Mouse (Mus musculus) kidney, postnatal 0 days (tissue): Measurements from ENCODE around the gene Vpreb3. TPM values are rescaled to one million over a fixed set of nuclear protein-coding genes. Genes with fewer than 3 reads are reported as not detected.

Experiments
- ATAC-seq: fragments of 200-750 bp; cut with Nextera tagmentation; replicated peaks from 2 replicates; pipeline ENCODE4 v1.8.0; 2017; ENCODE audit warnings: low read depth, moderate number of reproducible peaks, moderate TSS enrichment, moderate library complexity; ENCODE audit not compliant: low FRiP score
- DNase-seq: peaks from one replicate; pipeline ENCODE4 v3.0.0-alpha.2; 2016; ENCODE audit warnings: low spot score
- H3K27ac ChIP-seq: fragments of 300-500 bp; sonication (generic); 2 replicates; pipeline ENCODE4 v1.5.1; 2014; ENCODE audit warnings: mild to moderate bottlenecking
- H3K27me3 ChIP-seq: fragments of 300-500 bp; sonication (generic); 2 replicates; pipeline ENCODE4 v1.6.1; 2014; ENCODE audit warnings: low read length, mixed read lengths; ENCODE audit not compliant: insufficient read depth
- H3K36me3 ChIP-seq: fragments of 300-500 bp; sonication (generic); 2 replicates; pipeline ENCODE4 v1.6.1; 2014; ENCODE audit warnings: low read length, mixed read lengths; ENCODE audit not compliant: insufficient read depth
- H3K4me1 ChIP-seq: fragments of 300-500 bp; sonication (generic); replicated peaks from 2 replicates; pipeline ENCODE4 v1.6.1; 2014; ENCODE audit warnings: antibody characterized with exemption, low read length, mixed read lengths; ENCODE audit not compliant: insufficient read depth
- H3K4me2 ChIP-seq: fragments of 300-500 bp; sonication (generic); 2 replicates; pipeline ENCODE4 v1.6.1; 2014; ENCODE audit warnings: mild to moderate bottlenecking, low read length, moderate library complexity, mixed read lengths
- H3K4me3 ChIP-seq: fragments of 300-500 bp; sonication (generic); replicated peaks from 2 replicates; pipeline ENCODE4 v1.5.1; 2014; ENCODE audit warnings: low read depth, low read length
- H3K9ac ChIP-seq: fragments of 300-500 bp; sonication (generic); 2 replicates; pipeline ENCODE4 v1.6.1; 2014; ENCODE audit warnings: low read depth, low read length
- H3K9me3 ChIP-seq: fragments of 300-500 bp; sonication (generic); replicated peaks from 2 replicates; pipeline ENCODE4 v1.6.1; 2016; ENCODE audit warnings: low read length, inconsistent platforms, mixed read lengths
- CTCF ChIP-seq: IDR thresholded peaks from 2 replicates; pipeline ENCODE4 v1.5.1; 2016; ENCODE audit warnings: antibody characterized with exemption, low read depth, mild to moderate bottlenecking, moderate library complexity
- WGBS: fragments of 180-500 bp; shearing (Covaris S2); extraction: QIAGEN DNeasy Blood & Tissue Kit; methylation state at CpG from one replicate; pipeline ENCODE4 v1.1.7; 2014; 5-methylcytosine and 5-hydroxymethylcytosine counted together
- polyA plus RNA-seq: library from polyadenylated mRNA; unstranded; fragments of >200 nt; fragmentation: Nextera tagmentation; extraction: Ambion mirVana; gene quantifications from 2 replicates; pipeline ENCODE4 v1.2.1, GENCODE M21; 2015

Vpreb3 gene
- polyA plus RNA-seq, 1 experiment from 2014 or later: 0.97 TPM

DNA sequence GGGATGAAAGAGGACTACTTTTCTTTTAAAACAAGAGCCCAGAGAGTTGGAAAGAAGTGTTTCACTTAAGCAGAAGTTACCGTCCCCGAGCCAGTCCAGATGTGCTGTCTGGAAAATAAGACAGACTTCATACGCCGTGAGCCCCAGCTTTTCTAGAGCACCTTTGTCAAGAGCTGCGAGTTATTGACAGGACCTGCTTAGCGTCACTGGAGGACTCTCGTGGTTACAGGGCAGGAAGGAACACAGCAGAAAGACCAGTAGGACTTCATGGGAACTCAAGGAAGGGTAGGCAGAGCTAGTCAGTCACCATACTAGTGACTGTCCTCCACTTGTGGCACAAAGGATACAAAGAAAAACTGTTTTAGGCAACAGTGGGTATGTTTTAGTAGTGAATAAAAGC, 27.3 kb upstream of the Vpreb3 start:
- Histone ChIP-seq H3K4me3 (no peak overlapping the region), H3K4me1 (peaks cover 5% of the 10 kb centered on the region; the same call in 1 of the 2 replicates), H3K4me2 (no peak overlapping the region), H3K36me3 (peaks cover 30% of the 10 kb centered on the region), H3K27me3 (no peaks in the 10 kb centered on the region), H3K9me3 (no peaks in the 10 kb centered on the region), H3K9ac (no peak overlapping the region), H3K27ac (no peak overlapping the region)
- no peak for TF ChIP-seq CTCF
- no peak for ATAC-seq
- WGBS: 87% methylated on average over 7 of the region's 7 CpGs
- no peak for DNase-seq

DNA sequence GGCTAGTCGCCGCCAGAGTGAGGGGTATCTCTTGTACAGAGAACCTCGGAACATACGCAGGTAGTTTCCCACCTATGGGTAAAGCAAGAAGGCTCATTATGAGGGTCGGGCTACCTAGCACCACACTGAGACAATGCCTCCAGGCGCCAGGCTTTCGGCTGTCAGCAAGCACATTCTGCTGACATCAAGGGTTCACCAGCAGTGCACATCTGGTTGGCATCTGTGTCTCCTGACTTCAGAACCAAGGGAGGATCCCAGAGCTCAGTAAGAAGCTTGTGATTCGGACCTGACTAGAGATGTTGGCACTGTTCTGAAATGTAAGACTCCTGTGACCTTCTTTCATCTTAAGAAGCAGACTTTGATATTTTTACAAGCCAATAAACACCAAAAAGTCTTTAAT, 26.0 kb upstream of the Vpreb3 start:
- Histone ChIP-seq H3K27ac (no peak overlapping the region), H3K4me3 (no peak overlapping the region), H3K4me2 (no peak overlapping the region), H3K36me3 (peaks cover 19% of the 10 kb centered on the region), H3K4me1 (peaks cover 5% of the 10 kb centered on the region; the same call in 1 of the 2 replicates), H3K9ac (no peak overlapping the region), H3K27me3 (no peaks in the 10 kb centered on the region), H3K9me3 (no peaks in the 10 kb centered on the region)
- TF ChIP-seq CTCF: no peak
- DNase-seq: no peak
- 80% methylated on average over 8 of the region's 8 CpGs for WGBS
- ATAC-seq: no peak

GRCm38 (mm10) chr10:75919026-75919425, 23.8 kb upstream of the Vpreb3 start:
- no peaks in the 10 kb centered on the region for H3K27me3 ChIP-seq
- ATAC-seq (no peak), DNase-seq (no peak)
- no peak overlapping the region for H3K4me3 ChIP-seq
- WGBS: 83% methylated on average over 5 of the region's 5 CpGs
- no peak overlapping the region for H3K27ac ChIP-seq
- no peak for TF ChIP-seq CTCF
- H3K9me3 ChIP-seq: no peaks in the 10 kb centered on the region
- no peak overlapping the region for H3K9ac ChIP-seq
- H3K36me3 ChIP-seq: peaks cover 14% of the 10 kb centered on the region
- H3K4me1 ChIP-seq: peaks cover 12% of the 10 kb centered on the region; the same call in 1 of the 2 replicates
- H3K4me2 ChIP-seq: no peak overlapping the region

DNA sequence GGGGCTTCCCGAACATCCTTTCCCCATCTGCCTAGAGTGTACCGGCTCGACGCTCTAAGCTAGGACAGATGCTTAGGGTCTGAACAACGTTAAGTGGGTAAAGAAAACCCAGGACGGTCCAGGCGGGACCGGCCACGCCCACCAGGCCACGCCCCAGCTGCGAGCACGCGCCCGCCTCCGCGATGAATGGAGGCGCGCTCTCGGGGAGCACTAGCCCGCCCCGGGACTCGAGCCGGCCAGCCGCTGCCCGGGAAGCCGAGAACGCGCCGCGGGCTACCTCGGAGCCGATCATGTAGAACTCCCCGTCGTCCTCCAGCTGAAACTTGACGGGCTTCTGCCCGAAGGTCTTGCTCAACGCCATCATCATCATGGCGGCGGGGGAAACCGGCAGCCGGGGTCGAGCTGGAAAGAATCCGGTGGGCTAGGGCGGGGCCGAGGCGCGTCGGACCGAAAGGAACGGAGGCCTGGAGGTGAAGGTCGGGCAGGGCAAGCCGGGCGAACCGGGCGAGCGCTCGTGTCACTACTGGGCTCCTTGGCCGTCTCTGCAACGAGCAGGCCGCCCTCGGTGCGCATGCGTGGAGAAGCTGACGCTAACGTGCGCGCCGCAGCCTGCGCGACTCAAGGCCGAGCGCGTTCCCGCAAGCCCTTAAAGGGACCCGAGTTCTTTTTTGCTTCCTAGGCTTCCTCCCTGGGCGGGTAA, 21.7 kb upstream of the Vpreb3 start, which contains the start of gene Smarcb1:
TSS of gene Smarcb1 (minus strand) at position 592 of the 700 bp plus-strand sequence.
- peak; percentile 97 for DNase-seq
- TF ChIP-seq CTCF: no peak
- WGBS: under 1% methylated on average over 76 of the region's 76 CpGs
- H3K27ac ChIP-seq: peak within 1 kb of the TSS; percentile 95
- peak within 1 kb of the TSS; percentile 80 for H3K9ac ChIP-seq
- no peaks in the 10 kb centered on the region for H3K9me3 ChIP-seq
- H3K4me1 ChIP-seq: peaks cover 12% of the 10 kb centered on the region; the same call in 1 of the 2 replicates
- H3K4me3 ChIP-seq: peak within 1 kb of the TSS; percentile 79
- peaks cover 9% of the 10 kb centered on the region; the same call in 1 of the 2 replicates for H3K36me3 ChIP-seq
- H3K27me3 ChIP-seq: no peaks in the 10 kb centered on the region
- ATAC-seq: peak; percentile 88
- peak within 1 kb of the TSS; percentile 86 for H3K4me2 ChIP-seq

DNA sequence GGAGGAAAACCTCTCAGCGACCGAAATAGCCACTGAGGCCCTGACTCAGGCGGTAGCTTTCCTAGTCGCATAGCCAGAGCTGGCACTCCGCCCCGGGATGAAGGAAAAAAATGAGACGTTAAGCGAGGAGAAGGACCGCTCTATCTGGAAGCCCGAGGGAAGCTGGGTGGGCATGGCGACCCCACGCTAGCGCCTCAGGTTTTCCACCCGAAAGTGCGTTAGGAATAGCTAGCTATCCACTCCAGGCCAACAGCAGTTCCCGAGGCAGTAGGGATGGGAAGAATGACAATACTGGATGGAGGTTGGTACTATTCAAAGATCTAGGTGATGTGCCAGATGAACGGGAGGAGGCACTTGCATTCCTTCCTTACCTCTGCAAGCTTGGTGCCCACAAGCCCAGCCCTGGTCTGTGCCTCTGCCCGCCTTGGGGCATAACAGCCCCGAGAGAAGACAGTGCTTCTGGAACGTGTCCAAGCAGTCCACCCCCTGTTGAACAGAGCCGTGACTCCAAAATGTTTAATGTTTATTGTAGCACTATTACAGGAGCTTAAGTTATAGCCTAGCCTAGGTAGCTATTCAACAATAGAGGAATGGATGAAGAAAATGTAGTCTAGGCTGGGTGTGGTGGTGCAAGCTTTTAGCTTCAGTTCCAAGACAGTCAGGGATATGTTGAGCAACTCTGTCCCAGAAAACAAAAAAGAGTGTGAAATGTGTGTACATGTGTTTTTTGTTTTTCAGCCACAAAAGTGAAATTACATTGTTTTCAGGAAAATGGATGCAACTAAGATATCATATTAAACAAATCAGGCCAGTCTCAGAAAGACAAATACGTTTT, 20.9 kb upstream of the Vpreb3 start:
- H3K9me3 ChIP-seq: no peaks in the 10 kb centered on the region
- H3K4me2 ChIP-seq: peak overlapping the region; percentile 86
- ATAC-seq (0 out of 2 replicates have a peak, but pooled peaks have one; percentile 31), DNase-seq (no peak)
- H3K9ac ChIP-seq: peak overlapping the region; percentile 80
- WGBS: 4% methylated on average over 22 of the region's 22 CpGs
- 0 out of 2 replicates have a peak, but pooled peaks cover 10% of the 10 kb centered on the region for H3K36me3 ChIP-seq
- no peaks in the 10 kb centered on the region for H3K27me3 ChIP-seq
- H3K27ac ChIP-seq: peak overlapping the region; percentile 95
- peaks cover 12% of the 10 kb centered on the region; the same call in 1 of the 2 replicates for H3K4me1 ChIP-seq
- peak overlapping the region; percentile 79 for H3K4me3 ChIP-seq
- TF ChIP-seq CTCF: no peak

DNA sequence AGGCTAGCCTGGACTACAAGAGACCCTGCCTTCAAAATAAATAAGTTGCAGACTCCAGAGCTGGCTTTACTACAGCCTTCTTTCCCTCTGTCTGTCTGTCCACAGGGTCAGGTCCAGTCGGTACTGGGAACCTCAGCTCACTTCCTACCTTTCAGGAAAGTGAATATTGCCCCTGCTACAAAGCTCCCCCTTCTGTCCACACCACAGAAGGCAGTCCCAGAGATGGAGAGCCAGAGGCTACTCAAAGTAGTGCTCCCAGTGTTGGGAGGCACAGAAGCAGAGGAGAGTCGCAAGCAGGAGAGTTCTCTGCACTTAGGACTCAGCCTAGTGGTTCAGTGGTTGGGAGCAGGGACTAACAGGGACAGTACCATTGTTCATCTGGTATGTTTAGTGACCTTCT, 18.5 kb upstream of the Vpreb3 start:
- Histone ChIP-seq H3K9me3 (no peaks in the 10 kb centered on the region), H3K27ac (no peak overlapping the region), H3K36me3 (0 out of 2 replicates have a peak, but pooled peaks cover 10% of the 10 kb centered on the region), H3K9ac (no peak overlapping the region), H3K4me2 (no peak overlapping the region), H3K4me1 (peaks cover 10% of the 10 kb centered on the region; the same call in 1 of the 2 replicates), H3K4me3 (no peak overlapping the region), H3K27me3 (no peaks in the 10 kb centered on the region)
- peak; percentile 28; the same call in 1 of the 2 replicates for TF ChIP-seq CTCF
- no peak for DNase-seq
- WGBS: 50% methylated on average over 2 of the region's 2 CpGs
- ATAC-seq: no peak
